Mouse (Mus musculus) urinary bladder, postnatal 4 days (tissue): Measurements from ENCODE around the gene Dupd1.

Experiments
- DNase-seq, 2 experiments: peaks; one replicate each; pipeline ENCODE4 v3.0.0; 2021 to 2022; ENCODE audit warnings: low spot score in 2 of 2

Gene Dupd1

GRCm38 (mm10) chr14:21714486-21714885, at the start of gene Dupd1:
Dupd1 (minus strand) TSS chr14:21714576.
- no peak for DNase-seq

DNA sequence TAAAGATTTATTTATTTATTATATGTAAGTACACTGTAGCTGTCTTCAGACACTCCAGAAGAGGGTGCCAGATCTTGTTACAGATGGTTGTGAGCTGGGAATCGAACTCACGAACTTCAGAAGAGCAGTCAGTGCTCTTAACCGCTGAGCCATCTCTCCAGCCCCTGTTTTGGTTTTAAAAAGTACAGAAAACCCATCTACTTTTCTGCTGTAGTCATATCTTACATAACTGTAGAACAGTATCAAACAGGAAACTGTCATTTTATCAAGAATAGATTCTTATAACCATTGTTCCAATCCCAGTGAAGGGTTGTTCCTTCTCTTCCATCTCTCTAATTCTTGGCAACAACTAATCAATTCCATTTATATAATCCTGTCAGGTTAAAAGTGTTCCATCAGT, 49.4 kb upstream of the Dupd1 start:
- DNase-seq = no peak

DNA sequence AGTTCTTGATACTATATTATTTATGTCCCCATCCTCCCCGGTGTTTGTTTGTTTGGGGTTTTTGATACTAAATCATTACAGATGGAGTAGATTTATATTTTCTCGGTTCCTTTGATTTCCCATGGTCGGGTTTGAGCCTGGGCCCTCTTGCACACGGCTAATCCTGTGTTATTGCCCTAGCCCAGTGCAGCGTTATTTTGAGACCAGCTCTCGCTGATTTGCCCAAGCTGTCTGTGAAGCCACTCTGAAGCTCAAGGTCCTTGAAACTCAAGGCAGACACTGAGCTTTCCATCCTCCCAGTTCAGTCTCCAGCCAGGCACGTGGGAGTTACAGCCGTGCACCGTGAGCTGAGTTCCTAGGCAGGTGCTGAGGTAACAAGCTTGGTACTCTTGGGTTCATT, 47.2 kb upstream of the Dupd1 start:
- no peak for DNase-seq

GRCm38 (mm10) chr14:21753367-21753766, 39.0 kb upstream of the Dupd1 start:
- no peak for DNase-seq

DNA sequence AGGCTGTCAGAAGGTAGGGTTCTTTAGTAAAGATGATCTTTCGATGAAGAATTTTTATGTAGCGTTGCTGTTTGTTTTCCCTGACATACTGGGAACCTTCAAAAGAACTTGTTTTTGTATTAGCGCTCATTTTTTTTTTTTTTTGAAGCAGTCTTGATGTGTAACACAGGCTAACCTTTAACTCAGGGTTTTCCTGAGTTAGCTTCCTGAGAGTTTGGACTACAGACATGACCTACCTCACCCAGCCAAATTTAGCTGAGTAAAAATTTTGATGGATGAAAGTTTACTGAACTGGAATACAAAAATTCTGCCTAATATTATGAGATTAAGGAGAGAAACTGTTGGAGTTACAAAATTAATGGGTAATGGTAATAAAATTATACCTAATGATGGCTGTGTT, 38.0 kb upstream of the Dupd1 start:
- no peak for DNase-seq

GRCm38 (mm10) chr14:21750881-21751542, 36.6 kb upstream of the Dupd1 start, which contains the start of gene Dusp13:
Dusp13 (minus strand) TSS chr14:21751181.
- DNase-seq = peak in 1 of 2 experiments; percentile 48

DNA sequence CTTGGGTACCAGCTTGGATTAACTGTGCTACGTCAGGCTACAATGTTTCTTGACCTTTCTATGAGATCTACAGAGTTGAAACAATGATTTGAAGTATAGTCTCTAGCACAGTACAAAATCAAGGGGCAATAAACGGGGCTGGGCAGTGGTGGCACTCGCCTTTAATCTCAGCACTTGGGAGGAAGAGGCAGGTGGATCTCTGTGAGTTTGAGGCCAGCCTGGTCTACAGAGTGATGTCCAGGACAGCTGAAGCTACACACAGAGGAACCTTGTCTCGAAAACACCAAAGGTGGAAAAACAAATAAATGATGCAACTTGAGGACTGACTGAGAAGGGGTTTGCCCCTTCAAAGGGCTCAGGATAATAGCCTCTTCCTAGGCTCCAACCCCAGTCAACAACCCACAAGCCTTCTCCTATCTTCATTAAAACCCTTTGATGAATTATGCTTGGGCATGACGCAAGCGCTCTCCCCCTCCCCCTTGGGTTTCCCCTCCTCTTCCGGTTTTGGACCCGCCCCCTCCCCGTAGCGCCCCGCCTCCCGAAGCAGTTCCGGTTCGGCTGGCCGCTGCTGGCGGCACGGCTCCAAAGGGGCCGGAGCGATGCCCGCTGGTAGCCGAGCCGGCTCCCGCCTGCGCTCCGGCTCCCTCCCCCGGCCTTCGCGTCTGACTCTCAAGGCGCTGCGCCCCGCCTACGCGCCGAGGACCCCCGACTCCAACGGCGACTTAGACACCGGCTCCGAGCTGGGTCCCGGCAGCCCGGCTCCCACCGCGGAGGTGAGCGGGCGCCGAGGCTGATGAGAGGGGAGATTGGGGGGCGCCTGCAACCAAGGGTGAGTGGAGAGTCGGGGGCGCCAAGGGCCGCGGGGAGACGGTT, 35.9 kb upstream of the Dupd1 start, which contains the start of gene Samd8:
Gene Samd8 (plus strand): TSS at position 524 of the 873 bp plus-strand sequence.
- peak; percentile 79 to 88 for DNase-seq

DNA sequence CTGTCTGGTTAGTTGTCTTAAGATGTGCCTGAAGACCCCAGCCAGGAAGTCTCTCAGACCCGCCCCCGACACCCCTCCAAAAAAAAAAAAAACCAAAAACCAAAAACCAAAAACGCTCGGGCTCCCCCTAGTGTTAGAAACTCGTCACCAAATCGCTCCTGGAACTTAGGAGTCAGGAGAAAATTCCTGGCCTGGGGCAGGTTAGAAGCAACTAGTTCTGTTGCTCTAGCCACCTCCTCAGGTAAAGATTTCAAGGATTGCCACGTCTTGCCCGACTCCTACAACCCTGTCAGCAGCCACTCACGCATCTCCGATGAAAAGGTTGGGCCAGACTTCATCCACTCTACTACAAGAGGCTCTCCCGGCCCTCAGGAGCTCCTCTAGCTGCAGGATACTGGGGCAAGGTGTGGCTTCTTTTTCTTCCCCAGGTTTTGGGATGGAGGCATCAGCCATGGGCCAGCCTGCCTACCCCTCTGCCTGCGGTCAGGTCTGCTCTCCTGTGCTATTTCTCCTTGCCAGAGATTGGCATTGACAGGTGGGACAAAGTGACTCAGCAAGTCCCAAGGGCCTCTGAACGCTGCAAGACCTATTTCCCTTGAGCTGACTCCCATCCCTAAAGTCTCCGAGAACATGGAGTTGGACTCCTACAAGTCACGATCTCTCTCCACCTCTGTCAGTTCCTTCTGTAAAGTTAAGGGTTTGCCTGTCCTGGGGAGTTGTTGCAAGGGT, 33.9 kb upstream of the Dupd1 start:
- no peak for DNase-seq

DNA sequence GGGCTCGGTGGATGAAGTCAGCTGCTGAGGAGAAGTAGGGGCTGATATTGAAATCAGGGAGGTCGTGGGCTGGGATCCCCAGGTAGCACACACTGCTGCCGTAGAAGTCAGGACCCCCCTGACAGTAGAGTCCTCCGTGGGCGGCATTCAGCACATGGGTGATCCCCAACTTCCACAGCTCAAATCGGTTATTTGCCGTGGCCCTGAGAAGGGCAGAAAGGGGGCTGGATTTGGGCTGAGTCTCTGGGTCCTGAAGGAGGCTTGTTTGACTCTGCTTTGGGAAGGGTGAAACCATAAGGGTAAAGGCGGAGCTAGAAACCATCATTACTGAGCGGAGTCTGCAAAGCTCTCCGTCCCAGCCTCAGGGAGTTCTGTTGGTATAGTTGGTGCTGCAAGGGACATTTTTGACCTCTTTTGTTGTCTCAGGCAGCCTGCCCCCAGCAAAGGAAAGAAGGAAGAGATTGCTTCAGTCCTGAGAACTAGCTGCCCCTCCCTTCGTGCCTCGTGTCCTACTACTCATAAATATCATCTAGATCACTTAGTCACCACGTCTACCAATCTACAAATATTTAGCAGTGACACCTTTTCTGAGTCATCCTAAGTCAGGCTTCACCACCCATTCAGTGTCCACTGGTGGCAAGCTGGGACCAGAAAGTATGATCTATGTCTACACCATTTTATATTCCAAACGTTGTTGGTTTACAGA, 33.2 kb upstream of the Dupd1 start:
- DNase-seq = no peak

DNA sequence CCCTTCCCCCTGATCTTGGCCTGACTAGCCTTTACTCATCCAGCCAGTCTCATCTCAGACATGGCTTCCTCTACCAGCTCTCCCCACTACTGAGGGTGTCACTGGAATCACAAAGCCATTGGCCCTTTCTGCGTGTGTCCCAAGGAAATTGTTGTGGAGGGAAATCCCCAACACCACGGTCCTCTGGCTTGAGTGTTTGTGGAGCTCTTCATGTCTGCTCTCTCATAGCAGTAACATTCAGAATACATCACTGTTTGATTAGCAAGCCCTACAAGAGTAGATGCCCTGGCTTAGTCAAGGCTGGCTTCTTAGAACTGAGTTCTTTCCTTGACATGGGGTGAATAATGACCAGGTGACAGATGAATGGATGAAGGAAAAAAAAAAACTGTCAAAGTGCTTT, 32.5 kb upstream of the Dupd1 start:
- no peak for DNase-seq

DNA sequence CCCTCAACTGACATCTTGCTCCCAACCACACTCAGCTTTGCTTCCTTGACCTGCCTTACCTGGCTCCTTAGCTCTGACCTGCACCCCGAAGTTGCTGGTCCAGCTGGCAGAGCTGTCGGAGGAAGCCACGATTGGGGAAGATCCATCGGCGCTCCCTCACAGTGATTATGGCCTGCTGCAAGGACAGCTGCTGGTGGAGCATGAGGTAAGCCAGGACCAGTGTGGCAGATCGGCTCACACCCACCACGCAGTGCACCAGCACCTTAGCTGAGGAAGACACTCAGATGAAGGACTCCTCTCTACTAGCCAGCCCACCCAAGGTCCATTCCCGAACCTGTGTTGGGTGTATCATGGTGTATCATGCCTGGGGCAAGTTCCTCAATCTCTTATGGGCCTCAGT, 31.9 kb upstream of the Dupd1 start:
- DNase-seq = no peak

- DNase-seq = no peak
Measured at GRCm38 (mm10) chr14:21745149-21745548, 30.8 kb upstream of the Dupd1 start.

DNA sequence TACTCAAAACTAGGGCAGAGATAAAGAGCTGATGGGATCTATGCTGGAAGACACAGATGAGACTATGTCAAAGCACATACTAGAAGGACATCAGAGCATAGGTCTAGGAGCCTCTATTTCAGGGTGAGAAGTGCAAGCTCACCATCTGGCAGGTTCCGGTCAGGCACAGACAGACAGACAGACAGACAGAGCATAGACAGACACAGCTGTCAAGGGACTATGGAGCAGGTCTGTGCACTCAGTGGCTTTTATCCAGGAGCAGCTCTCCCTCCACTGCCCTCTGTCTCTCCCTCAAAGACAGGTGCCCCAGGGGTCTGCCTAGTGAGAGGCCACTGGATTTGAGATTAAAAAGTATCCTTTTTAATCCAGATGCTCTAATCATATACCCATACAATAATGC, 29.8 kb upstream of the Dupd1 start:
- DNase-seq = no peak

DNA sequence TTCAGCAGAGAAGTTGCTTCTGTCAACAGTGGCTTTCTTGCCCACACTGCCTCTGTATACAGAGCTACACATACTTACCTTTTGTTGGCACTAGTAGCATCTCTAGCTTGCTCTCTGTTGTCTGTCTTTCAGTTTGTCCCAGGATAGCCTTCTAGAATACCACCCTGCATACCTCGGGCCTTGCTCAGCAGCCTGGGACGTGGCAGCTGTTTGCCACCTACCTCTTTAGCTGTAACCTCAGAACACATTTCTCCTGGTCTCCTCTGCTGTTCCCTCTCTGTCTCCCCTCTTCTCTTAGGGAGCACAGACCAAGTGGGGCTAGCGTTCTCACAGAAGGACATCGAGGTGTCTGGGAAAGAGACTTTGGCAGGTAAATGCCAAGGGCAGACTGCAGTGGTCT, 28.1 kb upstream of the Dupd1 start:
- no peak for DNase-seq

DNA sequence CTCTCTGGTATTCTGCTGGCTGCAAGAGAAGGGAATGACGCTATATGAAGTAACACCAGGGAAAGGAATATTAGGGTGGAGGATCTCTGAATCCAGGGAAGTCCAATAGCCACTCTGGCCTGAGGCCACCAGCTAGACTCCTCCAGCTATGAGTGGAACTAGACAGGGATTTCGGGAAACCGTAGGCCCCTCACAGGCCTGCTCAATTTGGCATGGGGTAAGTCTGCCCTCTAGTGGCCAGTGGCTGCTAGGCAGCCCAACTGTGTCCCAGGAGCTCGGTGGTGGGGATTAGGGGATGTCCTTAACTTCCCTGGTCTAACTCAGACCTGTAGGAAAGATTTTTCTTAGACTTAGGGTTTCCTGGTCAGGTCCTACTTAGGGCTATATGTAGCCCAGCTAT, 27.4 kb upstream of the Dupd1 start:
- DNase-seq = peak; percentile 74 to 85

GRCm38 (mm10) chr14:21741314-21741713, 26.9 kb upstream of the Dupd1 start:
- no peak for DNase-seq

DNA sequence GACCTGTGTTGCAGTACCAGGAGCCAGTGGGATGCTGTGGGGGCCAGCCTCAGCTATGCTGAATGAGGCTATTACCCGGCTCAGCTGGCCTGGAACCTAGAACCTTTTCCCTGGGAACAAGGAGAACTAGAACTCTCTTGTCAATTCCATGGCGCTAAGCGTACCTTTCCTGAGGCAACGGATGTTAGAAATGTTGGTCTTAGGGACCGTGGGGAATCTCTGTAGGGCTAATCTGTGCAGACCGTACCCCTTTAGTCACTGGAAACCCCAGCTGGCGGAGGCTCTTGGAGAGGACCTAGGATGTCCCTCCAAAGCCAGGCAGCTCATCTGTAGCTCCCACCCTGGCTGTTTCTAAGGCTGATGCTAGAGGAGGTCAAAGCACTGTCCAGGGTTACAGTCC, 26.0 kb upstream of the Dupd1 start:
- DNase-seq = peak in 1 of 2 experiments; percentile 57

DNA sequence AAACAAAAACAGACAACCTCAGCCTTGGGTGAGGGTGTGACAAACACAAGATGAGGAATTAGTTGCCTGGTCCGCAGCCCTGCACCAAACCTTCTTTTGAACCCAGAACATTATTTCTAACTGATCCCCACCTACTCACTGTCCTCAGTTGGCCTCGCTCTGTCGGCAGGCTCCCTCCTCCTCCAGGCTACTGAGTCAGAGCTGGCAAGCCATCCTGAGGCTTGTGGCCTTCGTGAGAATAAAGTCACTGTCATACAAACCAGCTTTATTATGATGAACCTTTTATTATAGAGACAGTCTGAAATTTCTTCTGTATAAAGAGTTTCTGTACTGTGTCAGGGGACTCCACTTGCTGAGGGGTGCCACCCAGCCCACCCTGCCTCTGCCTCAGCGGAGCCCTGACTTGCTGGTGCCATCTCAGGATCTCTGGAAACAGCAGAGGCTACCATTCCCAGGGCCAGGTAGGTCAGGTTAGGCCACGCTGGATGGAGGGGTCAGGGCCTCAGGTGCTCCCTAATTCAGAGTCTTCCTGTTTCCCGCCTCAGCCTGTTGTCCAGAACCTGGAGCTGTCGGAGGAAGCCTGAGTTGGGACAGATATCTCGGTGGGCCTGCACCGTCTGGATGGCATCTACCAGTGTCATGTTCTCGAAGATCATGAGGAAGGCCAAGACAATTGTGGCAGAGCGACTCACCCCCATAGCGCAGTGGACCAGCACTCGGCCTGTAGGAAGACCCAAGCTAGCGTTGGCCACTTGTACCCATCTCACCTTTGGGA, 18.9 kb upstream of the Dupd1 start:
- DNase-seq = no peak

GRCm38 (mm10) chr14:21729936-21730335, 15.6 kb upstream of the Dupd1 start:
- DNase-seq = no peak

DNA sequence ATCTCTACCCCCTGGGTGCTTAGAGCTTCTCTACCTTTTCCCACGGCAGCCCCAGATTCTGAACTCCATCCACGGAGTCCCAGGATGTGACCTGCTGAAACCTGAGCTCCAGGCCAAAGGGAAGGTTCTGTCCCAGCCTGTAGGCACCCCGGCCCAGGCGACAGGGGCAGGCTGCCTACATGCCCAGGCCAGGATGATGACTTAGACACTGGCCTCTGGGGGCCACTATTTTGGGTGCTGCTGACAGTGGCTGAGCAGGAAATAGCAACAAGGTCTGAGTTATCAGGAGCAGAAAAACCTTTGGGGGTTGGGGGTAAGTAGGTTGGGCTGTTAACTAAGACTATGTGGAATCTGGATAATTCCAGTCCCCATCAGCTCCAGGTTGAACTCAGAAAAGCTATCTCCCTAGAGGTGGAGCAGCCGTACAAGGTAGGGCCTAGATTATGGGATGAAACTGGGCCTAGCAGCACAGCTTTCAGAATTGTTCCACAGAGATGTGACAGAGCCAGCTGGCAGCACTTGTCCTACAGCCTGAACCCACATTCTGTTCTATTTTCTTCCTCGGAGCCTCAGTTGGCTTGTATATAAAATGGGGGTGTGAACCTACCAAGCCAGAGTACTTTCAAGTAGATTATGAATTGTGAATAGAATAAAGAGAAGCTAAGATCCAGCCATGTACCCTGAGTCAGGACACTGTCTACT, 14.8 kb upstream of the Dupd1 start:
- DNase-seq = no peak
